Mouse (Mus musculus) CD4-positive naive resting alpha-beta T cell, adult 57 days (primary cell): ENCODE measurements around the gene Sgcb. TPM values are rescaled to one million over a fixed set of nuclear protein-coding genes. Genes with fewer than 3 reads are reported as not detected.

Experiments used
- total RNA-seq: library from RNA; stranded (reverse); gene quantifications from one replicate; pipeline ENCODE4 v1.2.4, GENCODE M21; 2023

Gene Sgcb
- 9.0 TPM for total RNA-seq

DNA sequence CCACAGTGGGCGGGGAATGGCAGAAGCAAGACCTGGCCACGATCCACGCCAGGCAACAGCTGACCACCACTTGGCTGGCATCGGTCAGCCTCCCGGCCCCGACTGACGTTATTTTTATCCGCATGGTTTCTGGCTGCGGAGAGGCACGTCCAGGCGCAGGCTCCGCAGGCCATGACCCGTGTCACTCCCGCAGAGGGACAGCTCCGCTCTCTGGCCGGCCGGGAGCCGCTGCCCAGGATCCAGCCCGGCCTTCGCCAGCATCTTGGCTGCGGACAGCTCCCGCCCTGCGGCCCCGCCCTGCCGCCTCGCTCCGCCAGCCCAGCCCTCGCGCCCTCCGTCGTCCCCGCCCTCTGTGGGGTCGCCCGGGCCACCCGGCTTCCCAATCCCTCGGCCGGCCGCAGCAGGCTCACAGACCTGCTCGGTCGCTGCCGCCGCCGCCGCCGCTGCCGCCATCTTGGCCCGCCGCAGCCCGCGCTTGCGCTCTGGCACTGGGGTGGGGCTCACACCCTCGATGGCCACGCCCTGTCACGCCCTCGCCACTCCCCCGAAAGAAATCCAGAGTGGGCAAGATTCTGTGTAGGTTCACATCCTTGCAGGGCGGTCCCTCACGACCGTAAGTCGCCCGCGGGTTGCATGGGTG, at the start of gene Sgcb:
TSS of gene Sgcb (minus strand) at position 530 of the 640 bp plus-strand sequence.

DNA sequence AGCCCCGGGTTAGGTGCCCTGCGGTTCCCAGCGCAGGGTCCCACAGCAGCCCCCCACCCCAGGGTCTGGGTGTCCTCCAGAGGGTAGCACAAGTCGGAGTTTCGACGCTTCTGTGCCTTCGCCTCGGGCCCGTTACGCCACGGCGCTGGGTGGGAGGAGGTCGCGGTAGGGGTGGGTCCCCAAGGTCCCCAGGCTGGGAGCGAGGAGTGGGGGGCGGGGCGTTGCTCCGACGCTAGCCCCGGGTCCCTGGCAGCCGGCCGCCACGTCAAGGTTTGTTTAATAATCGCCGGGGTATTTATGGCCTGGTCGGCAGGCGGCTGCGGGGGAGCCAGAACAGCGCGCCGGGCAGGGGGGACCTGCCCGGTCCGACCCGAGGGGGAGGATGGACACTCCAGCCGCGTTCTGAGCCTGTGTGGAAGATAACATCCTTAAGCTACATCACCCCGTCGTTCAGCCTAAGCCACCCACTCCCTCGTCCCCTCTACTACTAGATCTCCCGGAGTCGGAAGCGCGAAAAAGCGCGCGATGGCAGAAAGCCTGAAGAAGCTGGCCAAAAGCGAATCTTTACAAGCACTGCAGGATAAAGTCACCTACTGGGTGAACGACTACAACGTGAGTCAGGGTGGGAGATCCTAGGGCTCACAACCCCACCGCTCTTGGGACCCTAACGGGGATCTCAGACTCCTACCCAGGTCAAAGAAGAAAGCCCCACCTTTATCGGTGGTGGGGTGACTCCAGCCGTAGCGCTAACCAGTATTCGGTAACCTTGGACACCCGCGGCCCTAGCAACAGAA, 3.7 kb upstream of the Sgcb start, which contains the start of gene Spata18:
TSS of gene Spata18 (plus strand) at position 319 of the 794 bp plus-strand sequence.

DNA sequence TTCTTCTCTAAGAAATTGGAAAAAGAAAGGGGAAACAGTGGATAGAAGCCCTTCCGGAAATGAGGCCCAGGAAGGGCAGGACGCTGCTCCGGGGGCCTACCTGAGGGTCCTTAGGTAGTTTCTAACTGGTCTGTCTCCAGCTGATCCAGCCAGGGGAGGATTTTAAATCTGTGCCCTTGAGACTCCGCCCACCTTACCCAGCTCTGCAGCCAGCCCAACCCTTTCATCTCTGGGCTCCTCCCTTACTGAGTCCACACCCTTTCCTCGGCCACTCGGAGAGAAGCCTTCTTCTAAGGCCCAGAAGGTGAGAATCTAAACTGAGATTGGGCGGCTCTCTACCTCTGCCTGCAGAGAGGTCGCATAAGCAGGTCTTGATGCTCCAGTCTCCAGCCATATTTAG, 15.3 kb downstream of the Sgcb start, which contains the start of gene Lrrc66:
TSS of gene Lrrc66 (minus strand) at position 236 of the 400 bp plus-strand sequence.

Other genes starting within 250 kb of the Sgcb start
- not detected for gene Cwh43, start 241.7 kb downstream of the Sgcb start, total RNA-seq
- 14.0 TPM for gene Dcun1d4, start 166.8 kb downstream of the Sgcb start, total RNA-seq
- gene Lrrc66, start 15.3 kb downstream of the Sgcb start, total RNA-seq = 1.3 TPM
- not detected for gene Spata18, start 3.6 kb upstream of the Sgcb start, total RNA-seq